In genomic region chr3:55351281-55352052, GRCm38 (mm10) we compare ENCODE assay signal across 10 mouse cellular contexts.
A peak's percentile ranks its signal among the peaks of the same experiment; 100 is the strongest.
DNase-seq lines count a peak whose midpoint lies in the region; ATAC-seq and TF ChIP-seq lines count a peak whose summit lies in the region.
"Had no signal": no experiment of that assay in that cellular context is flagged by ENCODE, and none has a peak within 500 bp of the region (broad histone marks: within the 10 kb centered on the region; RNA-seq: fewer than 3 reads in every experiment).

No protein-coding gene starts in this region.

- peaks cover 80% of the 10 kb centered on the region for H3K4me1 ChIP-seq in forebrain, embryonic 13.5 days

- H3K9ac ChIP-seq in forebrain, embryonic 13.5 days: peak overlapping the region; percentile 45; the same call in 1 of the 2 replicates
- H3K9ac ChIP-seq: heart, embryonic 15.5 days had no signal

- no peaks in the 10 kb centered on the region for H3K27me3 ChIP-seq in forebrain, embryonic 13.5 days
- H3K27me3 ChIP-seq: heart, embryonic 15.5 days had no signal

- peak; percentile 90 for ATAC-seq in forebrain, embryonic 13.5 days

- no peaks in the 10 kb centered on the region for H3K9me3 ChIP-seq in forebrain, embryonic 13.5 days (replicated peaks)
- H3K9me3 ChIP-seq: heart, embryonic 15.5 days had no signal

- H3K4me2 ChIP-seq in forebrain, embryonic 13.5 days: peak overlapping the region; percentile 38
- H3K4me2 ChIP-seq: heart, embryonic 15.5 days had no signal

- no peak for TF ChIP-seq CTCF in left cerebral cortex, adult 2 months (IDR thresholded peaks at IDR 0.05)

- WGBS in forebrain, embryonic 13.5 days: 33% methylated on average over 13 of the region's 13 CpGs

- peak; percentile 76 for DNase-seq in embryo, embryonic 10 days (ENCODE audit: low spot score)
- no peak for DNase-seq in embryo, embryonic 9.5 days (ENCODE audit: extremely low spot score)
- DNase-seq in left cerebral cortex, adult 2 months (ENCODE audit: extremely low spot score in 1 of 2, low spot score in 2 of 2): peak; percentile 46 to 53
- DNase-seq in retina, adult 2 months (ENCODE audit: low read depth, low spot score): peak; percentile 49
- no peak for DNase-seq in cerebellum, adult 9-10 months
- no peak for DNase-seq in urinary bladder, postnatal 25 days (ENCODE audit: low spot score)
- no peak for DNase-seq in heart, postnatal 25 days (ENCODE audit: low spot score)
- DNase-seq: thymus, postnatal 25 days had no signal

- peak overlapping the region; percentile 93 for H3K27ac ChIP-seq in forebrain, embryonic 13.5 days
- H3K27ac ChIP-seq in left cerebral cortex, adult 2 months: peak overlapping the region; percentile 83
- H3K27ac ChIP-seq: heart, embryonic 15.5 days had no signal

- intact Hi-C loops in left cerebral cortex, adult 2 months (cut with DNase I): loop anchor here (5.0 to 10.0 kb wide), 2 partner anchors 34 to 547 kb away; partner anchors contain the start of gene Rfxap
- intact Hi-C loops in heart, postnatal 25 days (cut with DNase I): loop anchor here (10.0 kb wide), 1 partner anchor 107 kb away; the partner anchor contains the start of gene Dclk1

- no peak overlapping the region for H3K4me3 ChIP-seq in forebrain, embryonic 13.5 days
- no peak overlapping the region for H3K4me3 ChIP-seq in left cerebral cortex, adult 2 months
- H3K4me3 ChIP-seq: heart, embryonic 15.5 days had no signal

- no peaks in the 10 kb centered on the region for H3K36me3 ChIP-seq in forebrain, embryonic 13.5 days (ENCODE audit: poor library complexity, severe bottlenecking)
- H3K36me3 ChIP-seq: heart, embryonic 15.5 days had no signal

Comparison
In these comparisons a context has a peak if more than half of its experiments do, and no peak if none do; other contexts are left out.
1. DNase-seq: peak in embryo, embryonic 10 days (single experiment), left cerebral cortex, adult 2 months (2 of 2) and retina, adult 2 months (single experiment); none in embryo, embryonic 9.5 days (single experiment), cerebellum, adult 9-10 months (single experiment), urinary bladder, postnatal 25 days (single experiment) and heart, postnatal 25 days (single experiment).